Mouse (Mus musculus): ENCODE data around the gene Rsph3b. TPM values are rescaled to one million over a fixed set of nuclear protein-coding genes. Genes with fewer than 3 reads are reported as not detected.
A peak's percentile ranks its signal among the peaks of the same experiment; 100 is the strongest.
"Not testable (repeated sequence)": the region's sequence is repeated elsewhere in the genome, so short reads cannot be mapped to it uniquely, and the experiment has no call there.

Rsph3b gene
- polyA plus RNA-seq, 1 experiment = 19.4 TPM

DNA sequence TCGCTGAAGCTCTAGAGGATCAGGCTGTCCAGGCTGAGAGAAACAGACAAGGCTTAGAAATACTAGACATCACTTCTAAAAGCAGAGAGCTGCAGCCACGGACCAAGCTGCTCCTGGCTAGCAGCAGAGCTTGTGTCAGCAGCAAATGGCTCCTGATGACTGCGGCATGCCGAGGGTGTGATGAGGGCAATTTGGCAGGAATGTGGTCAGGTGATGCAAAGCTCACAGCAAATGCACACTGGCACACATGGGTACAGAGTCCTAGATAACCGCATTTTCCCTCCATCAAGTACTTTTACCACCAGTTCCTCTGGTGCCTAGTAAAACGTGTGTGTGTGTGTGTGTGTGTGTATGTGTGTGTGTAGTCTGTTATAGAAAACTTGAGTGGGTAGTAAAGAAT lies 34.4 kb downstream of the Rsph3b start:
- H3K4me3 ChIP-seq (ENCODE audit: control insufficient read depth, insufficient read depth, low read length); H3K27ac ChIP-seq (ENCODE audit: control insufficient read depth, insufficient read depth, low read length); DNase-seq; H3K27me3 ChIP-seq (ENCODE audit: control insufficient read depth, insufficient read depth, low read length); H3K36me3 ChIP-seq (ENCODE audit: control insufficient read depth, insufficient read depth, low read length); H3K4me1 ChIP-seq (replicated peaks; ENCODE audit: control insufficient read depth, insufficient read depth, low read length): not testable (repeated sequence)
- WGBS = 89% methylated on average over 2 of the region's 6 CpGs

DNA sequence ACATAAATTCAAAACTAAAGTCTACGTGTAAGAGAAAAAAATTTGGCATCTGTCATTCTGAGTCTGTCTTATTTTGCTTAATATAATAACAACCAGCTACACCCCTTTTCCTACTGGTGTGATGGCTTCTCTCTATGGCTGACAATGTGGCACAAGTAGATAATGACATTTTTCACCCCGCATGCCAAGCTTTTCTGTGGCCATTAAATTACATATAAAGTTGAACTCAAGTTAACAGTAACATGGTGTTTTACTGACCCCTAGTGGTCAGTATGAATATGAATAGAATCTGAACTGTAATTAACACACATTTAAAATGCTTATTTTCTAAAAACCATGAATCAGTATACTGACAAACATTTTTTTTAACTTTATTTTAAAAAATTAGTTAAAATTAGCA lies 48.1 kb downstream of the Rsph3b start:
- not testable (repeated sequence) for DNase-seq; H3K27me3 ChIP-seq (ENCODE audit: control insufficient read depth, insufficient read depth, low read length); H3K36me3 ChIP-seq (ENCODE audit: control insufficient read depth, insufficient read depth, low read length); H3K4me1 ChIP-seq (replicated peaks; ENCODE audit: control insufficient read depth, insufficient read depth, low read length); H3K27ac ChIP-seq (ENCODE audit: control insufficient read depth, insufficient read depth, low read length); H3K4me3 ChIP-seq (ENCODE audit: control insufficient read depth, insufficient read depth, low read length)
- WGBS = 92% methylated on average over 1 of the region's 2 CpGs

DNA sequence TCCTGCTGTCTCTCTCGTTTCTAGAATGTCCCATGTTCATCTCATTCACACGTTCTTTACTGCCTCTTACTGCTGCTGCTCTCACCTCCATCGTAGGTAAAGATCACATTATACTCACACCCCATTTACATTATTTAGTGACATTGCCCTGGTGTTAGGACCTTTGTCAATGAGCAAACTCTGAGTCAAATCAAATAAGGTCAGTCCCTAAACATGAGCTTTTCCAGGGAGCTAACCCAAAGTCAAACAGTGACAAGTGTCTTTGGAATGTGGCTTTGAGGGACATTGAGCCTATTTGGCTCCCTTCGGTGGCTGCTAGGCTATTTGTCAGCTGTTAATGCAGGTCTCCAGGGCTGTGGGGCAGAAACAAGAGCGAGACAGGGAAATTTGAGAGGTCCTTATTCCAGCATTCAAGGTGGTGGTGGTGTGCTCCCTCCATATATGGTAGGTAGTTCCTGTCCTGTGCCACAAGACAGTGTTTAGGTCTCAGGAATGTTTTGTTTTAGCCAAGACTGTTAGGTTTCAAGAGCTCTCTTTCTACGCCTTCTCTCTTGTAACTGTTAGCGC lies 50.4 kb downstream of the Rsph3b start:
- not testable (repeated sequence) for H3K27me3 ChIP-seq (ENCODE audit: control insufficient read depth, insufficient read depth, low read length); H3K27ac ChIP-seq (ENCODE audit: control insufficient read depth, insufficient read depth, low read length); H3K36me3 ChIP-seq (ENCODE audit: control insufficient read depth, insufficient read depth, low read length); DNase-seq; H3K4me1 ChIP-seq (replicated peaks; ENCODE audit: control insufficient read depth, insufficient read depth, low read length); H3K4me3 ChIP-seq (ENCODE audit: control insufficient read depth, insufficient read depth, low read length)
- 91% methylated on average over 7 of the region's 7 CpGs for WGBS

DNA sequence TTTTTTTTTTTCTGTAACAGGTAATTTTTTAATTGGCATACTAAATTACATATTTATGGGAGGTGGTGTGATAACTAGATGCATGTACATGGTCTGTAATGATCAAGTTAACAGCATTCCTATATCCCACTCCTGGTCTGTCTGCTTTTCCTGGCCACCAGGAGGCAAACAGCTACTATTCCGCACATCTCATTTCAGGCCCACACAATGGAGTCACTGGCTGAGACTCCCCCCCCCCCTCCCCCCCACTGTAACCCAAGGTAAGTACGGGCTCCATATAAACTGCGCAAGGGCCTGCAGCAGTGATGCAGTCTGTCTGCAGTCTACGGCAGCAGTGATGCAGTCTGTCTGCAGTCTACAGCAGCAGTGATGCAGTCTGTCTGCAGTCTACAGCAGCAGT lies 51.7 kb downstream of the Rsph3b start:
- Histone ChIP-seq H3K36me3 (ENCODE audit: control insufficient read depth, insufficient read depth, low read length) (no peaks in the 10 kb centered on the region), H3K27ac (ENCODE audit: control insufficient read depth, insufficient read depth, low read length) (no peak overlapping the region), H3K4me1 (replicated peaks; ENCODE audit: control insufficient read depth, insufficient read depth, low read length) (no peaks in the 10 kb centered on the region), H3K27me3 (ENCODE audit: control insufficient read depth, insufficient read depth, low read length) (no peaks in the 10 kb centered on the region), H3K4me3 (ENCODE audit: control insufficient read depth, insufficient read depth, low read length) (no peak overlapping the region)
- 98% methylated on average over 4 of the region's 4 CpGs for WGBS
- TF ChIP-seq POLR2A (IDR thresholded peaks at IDR 0.05; ENCODE audit: control insufficient read depth, extremely low read depth, insufficient read depth, low read length, poor library complexity) = no peak
- TF ChIP-seq CTCF (IDR thresholded peaks at IDR 0.05; ENCODE audit: borderline replicate concordance, control insufficient read depth, extremely low read depth, insufficient read depth, low read length, poor library complexity) = no peak
- DNase-seq = no peak

DNA sequence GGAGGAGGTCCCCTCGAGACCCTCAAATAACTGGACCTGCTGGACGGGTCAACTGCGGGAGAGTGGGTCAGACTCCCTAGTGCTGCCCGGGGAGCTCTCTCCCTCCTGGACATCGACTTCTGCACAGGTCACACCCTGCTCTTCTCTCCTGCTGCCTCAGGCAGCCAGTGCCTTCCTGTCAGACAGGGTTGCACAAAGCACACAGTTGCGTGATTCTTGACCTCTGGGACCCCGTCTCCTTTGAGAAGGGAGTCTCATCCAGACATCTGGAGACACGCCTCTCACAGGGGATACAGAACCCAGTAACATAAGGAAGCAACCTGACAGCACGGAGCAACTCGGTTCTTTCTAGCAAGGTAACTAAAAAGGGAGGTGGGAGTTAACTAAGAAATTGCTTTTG lies 55.1 kb downstream of the Rsph3b start:
- TF ChIP-seq CTCF (IDR thresholded peaks at IDR 0.05; ENCODE audit: borderline replicate concordance, control insufficient read depth, extremely low read depth, insufficient read depth, low read length, poor library complexity) (no peak), POLR2A (IDR thresholded peaks at IDR 0.05; ENCODE audit: control insufficient read depth, extremely low read depth, insufficient read depth, low read length, poor library complexity) (no peak)
- no peak for DNase-seq
- H3K27me3 ChIP-seq (ENCODE audit: control insufficient read depth, insufficient read depth, low read length) = no peaks in the 10 kb centered on the region
- H3K4me3 ChIP-seq (ENCODE audit: control insufficient read depth, insufficient read depth, low read length) = no peak overlapping the region
- no peak overlapping the region for H3K27ac ChIP-seq (ENCODE audit: control insufficient read depth, insufficient read depth, low read length)
- H3K4me1 ChIP-seq (replicated peaks; ENCODE audit: control insufficient read depth, insufficient read depth, low read length) = no peaks in the 10 kb centered on the region
- 96% methylated on average over 10 of the region's 10 CpGs for WGBS
- no peaks in the 10 kb centered on the region for H3K36me3 ChIP-seq (ENCODE audit: control insufficient read depth, insufficient read depth, low read length)

DNA sequence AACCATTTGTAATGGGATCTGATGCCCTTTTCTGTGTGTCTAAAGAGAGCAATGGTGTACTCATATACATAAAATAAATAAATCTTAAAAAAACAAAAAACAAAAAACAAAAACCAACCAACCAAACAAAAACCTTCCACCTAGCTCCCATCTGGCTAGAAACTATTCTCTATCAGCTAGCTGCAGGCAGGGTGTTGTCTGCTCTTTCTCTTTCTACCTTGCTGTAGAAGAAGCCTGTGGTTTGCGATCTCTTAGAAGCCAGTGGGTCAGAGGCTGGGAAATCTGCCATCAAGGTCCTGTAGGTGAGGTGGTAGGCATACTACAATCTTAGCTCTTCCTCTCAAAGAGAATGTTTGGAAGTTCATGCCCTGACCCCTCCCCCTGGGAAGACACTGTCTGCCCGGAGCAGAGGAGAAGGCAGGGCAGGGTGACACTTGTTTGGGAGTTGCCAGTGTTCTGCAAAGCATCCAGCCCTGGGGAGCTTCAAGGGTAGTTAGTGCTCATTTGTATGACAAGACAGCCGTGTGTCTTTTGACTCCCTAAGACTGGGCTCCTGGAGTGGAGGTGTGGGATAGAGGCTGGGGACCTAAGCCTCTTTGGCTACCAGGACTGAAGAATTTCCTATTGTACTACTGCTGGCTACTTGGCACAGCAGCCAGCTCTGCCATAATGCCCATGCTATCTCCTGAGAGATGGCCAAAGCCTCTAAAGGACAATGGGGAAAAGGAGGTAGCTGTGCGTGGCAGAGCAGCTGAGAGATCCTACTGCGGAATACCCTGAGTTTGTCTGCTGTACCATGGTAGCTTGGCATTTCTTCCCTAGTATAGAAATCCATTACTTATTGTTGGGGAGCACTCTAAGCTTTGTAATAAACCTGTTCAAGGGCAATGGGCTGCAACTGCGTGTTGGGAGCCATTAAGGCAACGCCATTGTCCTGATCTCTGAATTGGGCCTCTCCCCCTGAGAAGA lies 56.2 kb downstream of the Rsph3b start:
- Histone ChIP-seq H3K27me3 (ENCODE audit: control insufficient read depth, insufficient read depth, low read length) (no peaks in the 10 kb centered on the region), H3K36me3 (ENCODE audit: control insufficient read depth, insufficient read depth, low read length) (no peaks in the 10 kb centered on the region), H3K4me1 (replicated peaks; ENCODE audit: control insufficient read depth, insufficient read depth, low read length) (no peaks in the 10 kb centered on the region), H3K4me3 (ENCODE audit: control insufficient read depth, insufficient read depth, low read length) (no peak overlapping the region), H3K27ac (ENCODE audit: control insufficient read depth, insufficient read depth, low read length) (no peak overlapping the region)
- 89% methylated on average over 7 of the region's 7 CpGs for WGBS
- DNase-seq = no peak
- TF ChIP-seq POLR2A (IDR thresholded peaks at IDR 0.05; ENCODE audit: control insufficient read depth, extremely low read depth, insufficient read depth, low read length, poor library complexity) (no peak), CTCF (IDR thresholded peaks at IDR 0.05; ENCODE audit: borderline replicate concordance, control insufficient read depth, extremely low read depth, insufficient read depth, low read length, poor library complexity) (no peak)

DNA sequence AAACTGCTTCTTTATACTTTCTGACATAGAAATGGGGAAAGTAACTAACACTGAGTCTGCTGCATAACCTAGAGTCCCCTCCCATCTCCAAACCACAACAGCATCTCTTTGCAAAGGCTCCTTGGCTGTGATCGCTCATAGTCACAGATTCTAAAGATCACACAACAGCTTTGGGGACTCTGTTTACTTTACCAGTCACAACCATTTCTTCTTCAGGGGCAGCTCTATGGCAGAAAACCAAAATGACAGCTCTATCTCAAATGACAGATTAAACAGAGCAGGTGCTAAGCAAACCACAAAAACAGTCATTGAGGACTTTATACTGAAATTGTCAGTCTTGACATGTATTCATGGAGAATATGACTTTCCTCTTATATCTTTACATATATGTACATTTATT lies 62.0 kb downstream of the Rsph3b start:
- TF ChIP-seq CTCF (IDR thresholded peaks at IDR 0.05; ENCODE audit: borderline replicate concordance, control insufficient read depth, extremely low read depth, insufficient read depth, low read length, poor library complexity) (no peak), POLR2A (IDR thresholded peaks at IDR 0.05; ENCODE audit: control insufficient read depth, extremely low read depth, insufficient read depth, low read length, poor library complexity) (no peak)
- Histone ChIP-seq H3K27me3 (ENCODE audit: control insufficient read depth, insufficient read depth, low read length) (no peaks in the 10 kb centered on the region), H3K36me3 (ENCODE audit: control insufficient read depth, insufficient read depth, low read length) (no peaks in the 10 kb centered on the region), H3K27ac (ENCODE audit: control insufficient read depth, insufficient read depth, low read length) (no peak overlapping the region), H3K4me3 (ENCODE audit: control insufficient read depth, insufficient read depth, low read length) (no peak overlapping the region), H3K4me1 (replicated peaks; ENCODE audit: control insufficient read depth, insufficient read depth, low read length) (peaks cover 2% of the 10 kb centered on the region; the same call in 1 of the 2 replicates)
- 17% methylated on average over 1 of the region's 1 CpGs for WGBS
- DNase-seq = peak; percentile 22

Measured in thymus, adult 2 months (tissue).